In genomic region chr2:119332177-119332661, GRCm38 (mm10) we compare ENCODE assay signal across 19 mouse cellular contexts. TPM values are rescaled to one million over a fixed set of nuclear protein-coding genes. Genes with fewer than 3 reads are reported as not detected.
A peak's percentile ranks its signal among the peaks of the same experiment; 100 is the strongest.
DNase-seq lines count a peak whose midpoint lies in the region; ATAC-seq and TF ChIP-seq lines count a peak whose summit lies in the region.
"Had no signal": no experiment of that assay in that cellular context is flagged by ENCODE, and none has a peak within 500 bp of the region (broad histone marks: within the 10 kb centered on the region; RNA-seq: fewer than 3 reads in every experiment).

No protein-coding gene starts in this region.

- peaks cover 2% of the 10 kb centered on the region; the same call in 1 of the 2 replicates for H3K4me1 ChIP-seq in forebrain, embryonic 11.5 days (replicated peaks; ENCODE audit: control insufficient read depth, insufficient read depth, low read length)
- peaks cover 25% of the 10 kb centered on the region for H3K4me1 ChIP-seq in forebrain, embryonic 15.5 days
- H3K4me1 ChIP-seq in heart, embryonic 16.5 days (ENCODE audit: control insufficient read depth, insufficient read depth, low read length): peaks cover 4% of the 10 kb centered on the region
- peaks cover 13% of the 10 kb centered on the region for H3K4me1 ChIP-seq in lung, adult 2 months (ENCODE audit: control insufficient read depth, insufficient read depth, low read length)
- peaks cover 8% of the 10 kb centered on the region for H3K4me1 ChIP-seq in embryonic facial prominence, embryonic 10.5 days

- peak; percentile 45 for DNase-seq in forebrain, embryonic 11.5 days (ENCODE audit: low spot score)
- DNase-seq in heart, postnatal 36 days: no peak
- no peak for DNase-seq in lung, adult 2 months
- no peak for DNase-seq in lung, postnatal 10 days
- DNase-seq in embryonic facial prominence, embryonic 10.5 days (ENCODE audit: low spot score): no peak
- no peak for DNase-seq in frontal cortex, postnatal 25 days (ENCODE audit: low spot score in 2 of 2)
- DNase-seq: adrenal gland, adult 2 months; kidney, postnatal 4 days; midbrain, embryonic 14.5 days; right cerebral cortex, adult 18-20 months; thymus, postnatal 36 days had no signal

- WGBS in forebrain, embryonic 11.5 days: 78% methylated on average over 24 of the region's 24 CpGs
- whole genome bisulfite sequencing in forebrain, embryonic 15.5 days: 82% methylated on average over 24 of the region's 24 CpGs
- 66% methylated on average over 24 of the region's 24 CpGs for WGBS in heart, embryonic 16.5 days
- WGBS in lung, adult 2 months: 59% methylated on average over 24 of the region's 24 CpGs
- 79% methylated on average over 24 of the region's 24 CpGs for WGBS in embryonic facial prominence, embryonic 10.5 days

- peaks cover 38% of the 10 kb centered on the region for H3K27me3 ChIP-seq in forebrain, embryonic 11.5 days (ENCODE audit: control insufficient read depth, insufficient read depth, low read length)
- peaks cover 47% of the 10 kb centered on the region for H3K27me3 ChIP-seq in forebrain, embryonic 15.5 days
- H3K27me3 ChIP-seq in heart, embryonic 16.5 days (ENCODE audit: control insufficient read depth, insufficient read depth, low read length): peaks cover 34% of the 10 kb centered on the region
- H3K27me3 ChIP-seq in embryonic facial prominence, embryonic 10.5 days (replicated peaks; ENCODE audit: low read depth, poor library complexity, severe bottlenecking): peaks cover 93% of the 10 kb centered on the region

- no peaks in the 10 kb centered on the region for H3K9me3 ChIP-seq in forebrain, embryonic 11.5 days (ENCODE audit: control insufficient read depth, low read length)
- H3K9me3 ChIP-seq in forebrain, embryonic 15.5 days: no peaks in the 10 kb centered on the region
- H3K9me3 ChIP-seq in heart, embryonic 16.5 days (replicated peaks; ENCODE audit: control insufficient read depth, low read length): no peaks in the 10 kb centered on the region
- H3K9me3 ChIP-seq in embryonic facial prominence, embryonic 10.5 days: no peaks in the 10 kb centered on the region
- H3K9me3 ChIP-seq: embryonic facial prominence, embryonic 15.5 days; forebrain, embryonic 10.5 days; limb, embryonic 15.5 days had no signal

- intact Hi-C loops in heart, postnatal 36 days (cut with DNase I): no loop called here

- no peak for TF ChIP-seq CTCF in lung, adult 2 months (IDR thresholded peaks at IDR 0.05; ENCODE audit: insufficient read depth, low read length)

- no peaks in the 10 kb centered on the region for H3K36me3 ChIP-seq in forebrain, embryonic 11.5 days (ENCODE audit: control insufficient read depth, insufficient read depth, low read length)
- H3K36me3 ChIP-seq in forebrain, embryonic 15.5 days: no peaks in the 10 kb centered on the region
- no peaks in the 10 kb centered on the region for H3K36me3 ChIP-seq in heart, embryonic 16.5 days (ENCODE audit: control insufficient read depth, insufficient read depth)
- H3K36me3 ChIP-seq in embryonic facial prominence, embryonic 10.5 days (replicated peaks): no peaks in the 10 kb centered on the region
- H3K36me3 ChIP-seq: embryonic facial prominence, embryonic 15.5 days; forebrain, embryonic 10.5 days; limb, embryonic 15.5 days had no signal

- no peak for TF ChIP-seq POLR2A in lung, adult 2 months (IDR thresholded peaks at IDR 0.05; ENCODE audit: borderline replicate concordance, extremely low read depth, low read depth, low read length)

- H3K4me2 ChIP-seq in forebrain, embryonic 11.5 days (ENCODE audit: low read depth, low read length, severe bottlenecking): no peak overlapping the region
- no peak overlapping the region for H3K4me2 ChIP-seq in forebrain, embryonic 15.5 days (replicated peaks)
- H3K4me2 ChIP-seq in heart, embryonic 16.5 days (ENCODE audit: low read depth, low read length): peak overlapping the region; percentile 43
- H3K4me2 ChIP-seq: embryonic facial prominence, embryonic 15.5 days; limb, embryonic 15.5 days had no signal

- H3K27ac ChIP-seq in forebrain, embryonic 11.5 days (ENCODE audit: low read depth, low read length): no peak overlapping the region
- H3K27ac ChIP-seq in forebrain, embryonic 15.5 days (replicated peaks): no peak overlapping the region
- H3K27ac ChIP-seq in heart, embryonic 16.5 days (ENCODE audit: low read length): no peak overlapping the region
- no peak overlapping the region for H3K27ac ChIP-seq in embryonic facial prominence, embryonic 10.5 days (replicated peaks)
- H3K27ac ChIP-seq: embryonic facial prominence, embryonic 15.5 days; forebrain, embryonic 10.5 days; limb, embryonic 15.5 days had no signal

- no peak overlapping the region for H3K4me3 ChIP-seq in forebrain, embryonic 11.5 days (ENCODE audit: low read depth, low read length)
- no peak overlapping the region for H3K4me3 ChIP-seq in forebrain, embryonic 15.5 days
- peak overlapping the region; percentile 24 for H3K4me3 ChIP-seq in heart, embryonic 16.5 days (ENCODE audit: low read length)
- peak overlapping the region; percentile 50 for H3K4me3 ChIP-seq in lung, adult 2 months (replicated peaks; ENCODE audit: extremely low read depth, low read depth, low read length)
- peak overlapping the region; percentile 6; the same call in 1 of the 2 replicates for H3K4me3 ChIP-seq in embryonic facial prominence, embryonic 10.5 days
- H3K4me3 ChIP-seq: embryonic facial prominence, embryonic 15.5 days; forebrain, embryonic 10.5 days; limb, embryonic 15.5 days had no signal

- no peak overlapping the region for H3K9ac ChIP-seq in forebrain, embryonic 11.5 days (ENCODE audit: low read length)
- H3K9ac ChIP-seq in forebrain, embryonic 15.5 days (replicated peaks): no peak overlapping the region
- H3K9ac ChIP-seq in heart, embryonic 16.5 days (ENCODE audit: low read length): 0 out of 2 replicates have a peak overlapping the region, but pooled peaks have one; percentile 22
- H3K9ac ChIP-seq: embryonic facial prominence, embryonic 15.5 days; limb, embryonic 15.5 days had no signal

- ATAC-seq in forebrain, embryonic 11.5 days (replicated peaks; ENCODE audit: low FRiP score): no peak
- no peak for ATAC-seq in forebrain, embryonic 15.5 days (replicated peaks)
- ATAC-seq in heart, embryonic 16.5 days (replicated peaks; ENCODE audit: extremely low read depth, insufficient read depth, low FRiP score): no peak
- ATAC-seq: CD4-positive, CD25-positive, alpha-beta regulatory T cell, adult 4 months; hindbrain, embryonic 16.5 days; intestine, postnatal 0 days had no signal

RNA-seq across cellular contexts. Expression of gene Dll4, which starts 6.6 kb away (rescaled TPM):
- 2.8 and 3.7 TPM in 2 replicates for polyA plus RNA-seq in forebrain, embryonic 11.5 days (2014; fragmentation: Nextera tagmentation; extraction: Ambion mirVana)
- polyA plus RNA-seq in forebrain, embryonic 15.5 days (2015; fragmentation: Nextera tagmentation; extraction: Ambion mirVana): 4.0 and 4.1 TPM in 2 replicates
- polyA plus RNA-seq in heart, embryonic 16.5 days (2015; fragmentation: Nextera tagmentation; extraction: Ambion mirVana): 14.1 TPM in 2 replicates
- 10 to 100 TPM; 16.3 to 22.1 TPM for total RNA-seq in heart, postnatal 36 days (2021)
- 114 TPM in 2 replicates for polyA plus RNA-seq in lung, adult 2 months (2012; rRNA removed)
- polyA plus RNA-seq in embryonic facial prominence, embryonic 10.5 days (2016; fragmentation: Nextera tagmentation; extraction: Ambion mirVana): 4.4 and 4.6 TPM in 2 replicates
- polyA plus RNA-seq: CD4-positive, CD25-positive, alpha-beta regulatory T cell, adult 4 months had no signal

RNA-seq across cellular contexts. Expression of gene Chac1, which starts 18.8 kb away (rescaled TPM):
- polyA plus RNA-seq in forebrain, embryonic 11.5 days (2014; fragmentation: Nextera tagmentation; extraction: Ambion mirVana): 0.90 and 2.0 TPM in 2 replicates
- polyA plus RNA-seq in forebrain, embryonic 15.5 days (2015; fragmentation: Nextera tagmentation; extraction: Ambion mirVana): 5.5 and 5.8 TPM in 2 replicates
- 0.42 and 0.50 TPM in 2 replicates for polyA plus RNA-seq in heart, embryonic 16.5 days (2015; fragmentation: Nextera tagmentation; extraction: Ambion mirVana)
- 10 to 100 TPM; 11.3 to 12.3 TPM for total RNA-seq in heart, postnatal 36 days (2021)
- 9.2 and 10.7 TPM in 2 replicates for polyA plus RNA-seq in lung, adult 2 months (2012; rRNA removed)
- 0.90 and 1.1 TPM in 2 replicates for polyA plus RNA-seq in embryonic facial prominence, embryonic 10.5 days (2016; fragmentation: Nextera tagmentation; extraction: Ambion mirVana)
- polyA plus RNA-seq: CD4-positive, CD25-positive, alpha-beta regulatory T cell, adult 4 months had no signal

RNA-seq across cellular contexts. Expression of gene Vps18, which starts 43.7 kb away (rescaled TPM):
- 18.5 and 20.5 TPM in 2 replicates for polyA plus RNA-seq in forebrain, embryonic 11.5 days (2014; fragmentation: Nextera tagmentation; extraction: Ambion mirVana)
- 30.2 and 31.1 TPM in 2 replicates for polyA plus RNA-seq in forebrain, embryonic 15.5 days (2015; fragmentation: Nextera tagmentation; extraction: Ambion mirVana)
- 13.3 and 13.6 TPM in 2 replicates for polyA plus RNA-seq in heart, embryonic 16.5 days (2015; fragmentation: Nextera tagmentation; extraction: Ambion mirVana)
- total RNA-seq in heart, postnatal 36 days (2021): 10 to 100 TPM; 13.5 to 13.9 TPM
- 24.1 and 25.9 TPM in 2 replicates for polyA plus RNA-seq in lung, adult 2 months (2012; rRNA removed)
- polyA plus RNA-seq in embryonic facial prominence, embryonic 10.5 days (2016; fragmentation: Nextera tagmentation; extraction: Ambion mirVana): 23.1 and 25.1 TPM in 2 replicates

Comparison
In these comparisons a context has a peak if more than half of its experiments do, and no peak if none do; other contexts are left out.
1. H3K4me3 ChIP-seq: peak in heart, embryonic 16.5 days (single experiment), lung, adult 2 months (single experiment) and embryonic facial prominence, embryonic 10.5 days (single experiment); none in forebrain, embryonic 11.5 days (single experiment) and forebrain, embryonic 15.5 days (single experiment).